Mouse (Mus musculus) natural killer cell, adult 2 months (primary cell): ENCODE results near the gene Gpr15.

Experiments used
- DNase-seq, 2 experiments: peaks; one replicate each; pipeline ENCODE4 v3.0.0; 2022; ENCODE audit warnings: low spot score in 2 of 2

The Gpr15 gene

DNA sequence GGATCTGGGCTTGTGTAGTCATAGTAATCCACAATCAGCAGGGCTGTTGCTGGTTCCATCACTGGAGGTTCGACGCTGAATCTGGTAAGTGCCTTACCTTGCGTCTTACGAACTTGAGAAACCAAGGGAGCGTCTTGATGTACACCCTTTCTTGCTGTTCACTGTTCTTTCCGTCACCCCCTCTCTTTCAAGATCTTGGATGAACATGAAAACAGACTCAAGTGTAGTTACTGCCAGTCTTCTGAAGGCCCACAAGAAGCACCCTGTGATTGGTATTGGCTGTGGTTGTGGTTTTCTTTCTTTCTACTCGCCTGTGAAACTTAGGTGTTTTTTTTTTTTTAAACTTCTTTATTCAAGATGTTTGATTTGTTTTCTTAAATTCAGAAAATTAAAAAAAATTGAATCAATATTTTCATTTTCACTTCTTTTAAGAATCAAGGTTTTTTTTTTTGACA is at the start of gene Gpr15:
Gene Gpr15 (minus strand): TSS at position 405 of the 455 bp plus-strand sequence.
- DNase-seq, result no peak

DNA sequence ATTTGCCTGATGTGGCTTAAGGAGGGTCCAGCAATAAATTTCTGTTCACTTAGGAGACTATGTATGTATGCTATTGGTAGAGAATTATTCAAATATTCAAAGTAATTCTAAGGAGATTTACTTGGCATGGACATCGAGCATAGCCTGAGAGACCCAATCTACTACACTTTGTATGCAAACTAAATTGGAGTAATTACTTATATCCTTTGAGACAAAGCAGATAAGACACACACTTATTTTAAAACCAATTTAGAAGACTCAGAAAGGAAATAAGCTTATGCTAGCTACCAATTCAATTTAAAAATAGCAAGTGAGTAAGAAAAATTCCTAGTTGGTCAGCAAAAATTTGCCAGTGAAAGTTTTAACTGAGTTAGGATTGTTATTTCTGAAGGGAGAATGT is 44.2 kb upstream of the Gpr15 start, which contains the start of gene Olfr172:
Gene Olfr172 (minus strand): TSS at position 101 of the 400 bp plus-strand sequence.
- no peak for DNase-seq

GRCm38 (mm10) chr16:58756191-58756590 is 37.3 kb upstream of the Gpr15 start:
- no peak for DNase-seq

- no peak for DNase-seq
Measured at GRCm38 (mm10) chr16:58751314-58751713, 32.4 kb upstream of the Gpr15 start.

- no peak for DNase-seq
Measured at GRCm38 (mm10) chr16:58746715-58747114, 27.8 kb upstream of the Gpr15 start.

DNA sequence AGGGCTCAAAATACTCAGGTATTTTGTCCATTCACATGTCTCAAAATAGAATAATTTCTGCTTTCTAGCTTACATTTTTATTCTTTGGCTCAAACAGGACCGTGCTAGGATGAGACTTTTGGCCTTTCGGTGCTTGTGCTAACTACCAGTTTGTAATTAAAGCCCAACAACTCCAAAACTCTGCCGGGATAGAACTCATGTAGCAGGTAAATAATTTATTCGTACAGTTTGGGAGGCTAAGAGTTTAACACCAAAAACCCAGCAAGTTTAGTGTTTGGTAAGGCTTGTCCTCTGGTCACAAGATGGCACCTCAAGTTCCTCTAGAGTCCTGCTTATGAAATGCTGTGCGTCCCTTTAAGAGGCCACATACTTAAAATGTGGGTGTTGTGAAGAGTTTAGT is 21.9 kb upstream of the Gpr15 start:
- DNase-seq, result no peak

GRCm38 (mm10) chr16:58738800-58739199 is 19.9 kb upstream of the Gpr15 start:
- DNase-seq, result no peak

GRCm38 (mm10) chr16:58738205-58738604 is 19.3 kb upstream of the Gpr15 start:
- no peak for DNase-seq

- DNase-seq, result no peak
Measured at GRCm38 (mm10) chr16:58728176-58728671, 9.4 kb upstream of the Gpr15 start.

DNA sequence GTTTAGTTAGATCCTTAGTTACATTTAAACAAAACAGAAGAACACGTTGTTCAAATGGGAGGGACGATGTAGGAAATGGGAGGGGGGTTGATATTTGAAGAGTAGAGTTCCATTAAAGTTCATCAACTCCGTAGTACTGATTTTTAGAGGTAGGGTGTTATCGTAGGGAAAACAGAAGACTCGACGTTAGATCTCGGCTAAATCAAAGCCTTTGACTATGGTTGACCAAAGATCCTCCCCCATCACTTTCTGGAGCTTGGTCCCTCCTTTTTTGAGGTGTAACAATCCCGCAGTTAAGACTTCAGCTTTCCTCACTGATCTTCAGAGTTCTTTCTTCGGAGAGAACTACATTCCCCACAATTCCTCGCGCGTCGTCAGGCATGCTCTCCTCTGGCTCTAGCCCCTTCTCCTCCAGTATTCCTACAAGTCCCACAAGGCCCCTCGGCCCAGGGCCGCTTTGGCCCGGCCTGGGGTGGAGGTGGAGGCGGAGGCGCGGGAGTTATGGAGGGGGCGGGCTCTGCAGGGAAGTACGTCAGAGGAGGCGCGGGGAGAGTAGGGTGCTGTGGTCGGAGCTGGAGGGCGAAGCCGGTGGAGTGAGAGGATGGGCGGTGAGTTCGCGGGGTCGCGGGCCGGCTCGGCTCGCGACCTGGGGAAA is 8.7 kb upstream of the Gpr15 start, which contains the start of gene Cldnd1:
Gene Cldnd1 (plus strand): TSS at position 434 of the 655 bp plus-strand sequence.
- peak; percentile 93 to 94 for DNase-seq

GRCm38 (mm10) chr16:58726680-58727476 is 8.0 kb upstream of the Gpr15 start:
- DNase-seq, result no peak

DNA sequence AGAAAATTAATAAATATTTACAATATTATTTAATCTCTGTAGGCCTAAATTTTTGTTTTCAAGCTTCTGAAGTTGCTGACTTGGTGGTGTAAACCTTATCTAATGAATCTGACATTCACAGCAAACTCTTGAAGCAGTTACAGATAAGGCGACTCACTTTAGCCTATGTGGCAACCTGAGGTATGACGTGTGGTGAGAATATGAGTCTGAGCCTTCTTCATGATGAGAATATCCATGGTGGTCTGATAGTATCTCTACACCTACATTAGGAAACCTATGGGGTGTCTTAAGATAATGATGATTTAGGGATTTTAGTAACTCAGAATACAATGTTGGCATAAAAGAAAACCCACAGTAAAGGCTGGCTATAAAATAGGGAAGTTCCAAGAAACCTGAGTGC is 3.4 kb upstream of the Gpr15 start:
- no peak for DNase-seq

GRCm38 (mm10) chr16:58715018-58715417 is 3.9 kb downstream of the Gpr15 start:
- no peak for DNase-seq

DNA sequence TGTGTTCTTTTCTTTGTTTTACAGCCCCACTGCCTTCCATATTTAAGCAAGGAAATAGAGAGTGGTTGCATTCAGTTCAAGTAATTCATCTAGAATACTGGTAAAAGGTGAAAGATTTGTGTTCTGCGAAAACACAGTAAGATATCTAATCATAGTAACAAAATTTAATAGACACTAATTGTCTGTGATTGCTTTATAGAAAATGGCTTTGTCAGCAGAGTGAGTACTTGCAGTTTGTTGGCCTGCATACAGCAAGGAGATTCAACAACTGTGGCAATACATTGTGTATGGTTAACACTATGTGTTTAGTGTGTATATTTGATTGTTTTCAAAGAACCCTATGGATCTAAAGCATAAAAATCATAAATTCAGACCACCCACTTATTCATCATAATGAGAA is 5.7 kb downstream of the Gpr15 start:
- DNase-seq, result no peak

- peak in 1 of 2 experiments; percentile 22 for DNase-seq
Measured at GRCm38 (mm10) chr16:58712221-58712620, 6.6 kb downstream of the Gpr15 start.

- DNase-seq, result no peak
Measured at GRCm38 (mm10) chr16:58709536-58709935, 9.3 kb downstream of the Gpr15 start.

DNA sequence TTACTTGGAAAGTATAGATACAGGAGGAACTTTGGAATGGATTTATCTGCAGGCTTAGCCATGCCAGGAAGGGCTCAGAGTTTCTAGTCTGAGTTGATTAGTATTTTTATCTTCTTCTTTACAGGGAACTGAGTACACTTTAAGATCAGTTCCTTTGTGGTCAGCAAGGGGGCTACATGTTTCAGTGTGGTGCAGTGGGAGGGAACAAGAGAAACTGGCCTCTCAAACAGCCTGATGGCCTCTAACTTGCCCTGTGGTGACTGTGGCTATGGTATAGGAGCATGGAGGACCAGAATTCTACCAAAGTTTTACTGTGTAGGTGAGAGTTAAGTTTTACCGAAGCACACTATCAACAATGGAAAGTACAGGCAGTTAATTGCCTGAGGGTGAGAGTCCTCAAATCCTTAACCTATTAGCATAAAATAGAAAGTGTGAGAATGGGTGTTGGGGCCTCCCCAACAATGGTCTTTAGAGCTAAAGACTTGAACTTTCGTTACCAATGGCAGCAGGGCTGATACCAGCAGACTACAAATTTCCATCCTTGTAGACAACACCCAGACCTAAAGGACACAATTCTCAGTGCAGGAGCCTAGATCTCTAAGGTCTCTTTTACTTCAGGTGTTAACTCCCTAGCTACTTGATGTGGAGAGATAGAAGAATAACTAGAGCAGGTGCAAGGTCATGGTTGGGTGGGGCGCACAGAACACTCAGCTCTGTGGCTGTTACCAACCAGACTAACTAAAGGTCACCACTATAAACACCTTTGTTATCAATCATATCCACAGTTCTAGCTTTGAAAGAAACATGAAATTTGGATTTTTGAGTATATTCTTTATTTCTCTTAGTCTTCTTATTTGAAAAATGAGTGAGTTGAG is 10.0 kb downstream of the Gpr15 start:
- DNase-seq, result no peak

DNA sequence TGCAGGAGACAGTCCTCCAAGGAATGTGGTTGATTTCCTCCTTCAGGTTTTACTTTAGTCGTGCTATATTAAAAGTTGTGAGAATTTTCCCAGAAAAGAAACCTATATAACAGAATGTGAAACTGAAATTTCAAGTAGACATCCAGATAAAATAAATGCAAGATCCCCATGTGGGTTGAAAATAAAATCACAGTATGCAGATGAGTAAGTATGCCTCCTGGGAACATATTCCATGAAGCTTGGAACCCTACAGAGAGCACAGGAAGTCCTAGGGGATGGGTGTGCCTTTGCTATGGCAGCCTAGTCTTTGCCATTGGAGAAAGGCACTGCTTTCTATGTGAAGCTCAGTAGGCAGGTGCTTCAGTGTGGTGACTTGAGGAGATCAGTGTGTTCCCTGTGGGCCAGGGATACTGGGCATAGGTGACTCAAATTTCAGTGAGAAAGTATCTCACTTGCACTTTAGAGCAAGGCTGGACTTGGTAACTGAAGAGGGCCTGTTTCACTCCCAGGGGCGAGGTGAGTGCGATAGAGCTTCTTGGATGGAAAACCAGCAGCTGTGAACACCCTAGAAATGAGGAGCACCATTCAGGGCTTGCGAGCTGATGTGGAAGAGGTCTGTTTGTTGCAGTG is 11.5 kb downstream of the Gpr15 start:
- DNase-seq, result no peak

GRCm38 (mm10) chr16:58704999-58705398 is 13.9 kb downstream of the Gpr15 start:
- no peak for DNase-seq

- DNase-seq, result no peak
Measured at GRCm38 (mm10) chr16:58703382-58704124, 15.3 kb downstream of the Gpr15 start.
